Mouse (Mus musculus) heart, postnatal 0 days (tissue): ENCODE results near the gene Zscan22. TPM values are rescaled to one million over a fixed set of nuclear protein-coding genes. Genes with fewer than 3 reads are reported as not detected.
"Not testable (repeated sequence)": the region's sequence is repeated elsewhere in the genome, so short reads cannot be mapped to it uniquely, and the experiment has no call there.

Source experiments
- ATAC-seq: fragments of 200-750 bp; cut with Nextera tagmentation; 2 replicates; pipeline ENCODE4 v1.8.0; 2017; ENCODE audit warnings: low read depth, moderate number of reproducible peaks, moderate library complexity; ENCODE audit not compliant: insufficient read depth
- DNase-seq: peaks from one replicate; pipeline ENCODE4 v3.0.0-alpha.2; 2016; ENCODE audit warnings: low spot score
- H3K27ac ChIP-seq: fragments of 300-500 bp; sonication (generic); 2 replicates; pipeline ENCODE4 v1.5.1; 2014; ENCODE audit warnings: low read depth, mild to moderate bottlenecking
- H3K27me3 ChIP-seq: fragments of 300-500 bp; sonication (generic); 2 replicates; pipeline ENCODE4 v1.6.1; 2014; ENCODE audit warnings: low read length, mixed read lengths; ENCODE audit not compliant: control insufficient read depth, insufficient read depth
- H3K36me3 ChIP-seq: fragments of 300-500 bp; sonication (generic); replicated peaks from 2 replicates; pipeline ENCODE4 v1.6.1; 2014; ENCODE audit warnings: low read length, mixed read lengths; ENCODE audit not compliant: control insufficient read depth, insufficient read depth
- H3K4me1 ChIP-seq: fragments of 300-500 bp; sonication (generic); 2 replicates; pipeline ENCODE4 v1.6.1; 2014; ENCODE audit warnings: antibody characterized with exemption; ENCODE audit not compliant: control insufficient read depth, insufficient read depth
- H3K4me2 ChIP-seq: fragments of 300-500 bp; sonication (generic); 2 replicates; pipeline ENCODE4 v1.6.1; 2014; ENCODE audit warnings: low read depth, mild to moderate bottlenecking, low read length, moderate library complexity
- H3K4me3 ChIP-seq: fragments of 300-500 bp; sonication (generic); 2 replicates; pipeline ENCODE4 v1.5.1; 2014; ENCODE audit warnings: low read depth, low read length
- H3K9ac ChIP-seq: fragments of 300-500 bp; sonication (generic); replicated peaks from 2 replicates; pipeline ENCODE4 v1.6.1; 2014; ENCODE audit warnings: low read depth, low read length, mixed read lengths
- H3K9me3 ChIP-seq: fragments of 300-500 bp; sonication (generic); replicated peaks from 2 replicates; pipeline ENCODE4 v1.6.1; 2016; ENCODE audit warnings: low read length; ENCODE audit not compliant: control insufficient read depth
- CTCF ChIP-seq: IDR thresholded peaks from 2 replicates; pipeline ENCODE4 v1.5.1; 2016; ENCODE audit warnings: antibody characterized with exemption, control low read depth, low read depth
- EP300 ChIP-seq: IDR thresholded peaks from 2 replicates; pipeline ENCODE4 v1.6.1; 2016; ENCODE audit warnings: antibody characterized with exemption, low read depth
- WGBS: fragments of 180-500 bp; shearing (Covaris S2); extraction: QIAGEN DNeasy Blood & Tissue Kit; methylation state at CpG from one replicate; pipeline ENCODE4 v1.1.7; 2014; 5-methylcytosine and 5-hydroxymethylcytosine counted together
- polyA plus RNA-seq: library from polyadenylated mRNA; unstranded; fragments of >200 nt; fragmentation: Nextera tagmentation; extraction: Ambion mirVana; gene quantifications from 2 replicates; pipeline ENCODE4 v1.2.1, GENCODE M21; 2015
- total RNA-seq: library from RNA; depleted of rRNA; stranded (reverse); fragments of >200 nt; gene quantifications from 2 replicates; pipeline ENCODE4 v1.2.3, GENCODE M21; 2014; ENCODE audit warnings: low replicate concordance

Gene Zscan22
- total and polyA plus RNA-seq, 2 experiments from 2014 or later = 3.5 to 4.6 TPM

GRCm38 (mm10) chr7:12933615-12934140 lies 36.1 kb downstream of the Zscan22 start:
- no peak overlapping the region for H3K27ac ChIP-seq
- H3K4me3 ChIP-seq = no peak overlapping the region
- no peaks in the 10 kb centered on the region for H3K9me3 ChIP-seq
- no peak for TF ChIP-seq CTCF
- TF ChIP-seq EP300 = no peak
- WGBS = 71% methylated on average over 4 of the region's 4 CpGs
- H3K4me1 ChIP-seq = 0 out of 2 replicates have a peak, but pooled peaks cover under 1% of the 10 kb centered on the region
- no peak overlapping the region for H3K4me2 ChIP-seq
- no peaks in the 10 kb centered on the region for H3K36me3 ChIP-seq
- no peak for DNase-seq
- ATAC-seq = no peak
- H3K9ac ChIP-seq = no peak overlapping the region
- H3K27me3 ChIP-seq = no peaks in the 10 kb centered on the region

- H3K4me2 ChIP-seq = no peak overlapping the region
- no peak for ATAC-seq
- no peaks in the 10 kb centered on the region for H3K36me3 ChIP-seq
- no peaks in the 10 kb centered on the region for H3K9me3 ChIP-seq
- WGBS = 59% methylated on average over 3 of the region's 3 CpGs
- TF ChIP-seq EP300 (no peak), CTCF (no peak)
- H3K4me3 ChIP-seq = no peak overlapping the region
- H3K4me1 ChIP-seq = no peaks in the 10 kb centered on the region
- DNase-seq = no peak
- no peak overlapping the region for H3K27ac ChIP-seq
- H3K27me3 ChIP-seq = no peaks in the 10 kb centered on the region
- H3K9ac ChIP-seq = no peak overlapping the region
Measured at GRCm38 (mm10) chr7:12934808-12935207, 37.2 kb downstream of the Zscan22 start.

GRCm38 (mm10) chr7:12937254-12937803 lies 39.7 kb downstream of the Zscan22 start:
- not testable (repeated sequence) for H3K4me3 ChIP-seq, H3K9ac ChIP-seq, DNase-seq, ATAC-seq, H3K36me3 ChIP-seq, H3K4me2 ChIP-seq, H3K4me1 ChIP-seq, H3K9me3 ChIP-seq, H3K27me3 ChIP-seq, H3K27ac ChIP-seq
- 78% methylated on average over 4 of the region's 4 CpGs for WGBS

GRCm38 (mm10) chr7:12940599-12940998 lies 43.0 kb downstream of the Zscan22 start:
- Histone ChIP-seq H3K4me1 (no peaks in the 10 kb centered on the region), H3K27ac (no peak overlapping the region), H3K36me3 (no peaks in the 10 kb centered on the region), H3K27me3 (no peaks in the 10 kb centered on the region), H3K4me3 (no peak overlapping the region), H3K4me2 (no peak overlapping the region), H3K9ac (no peak overlapping the region), H3K9me3 (no peaks in the 10 kb centered on the region)
- DNase-seq (no peak), ATAC-seq (no peak)
- whole genome bisulfite sequencing = 72% methylated on average over 4 of the region's 4 CpGs
- TF ChIP-seq CTCF (no peak), EP300 (no peak)

GRCm38 (mm10) chr7:12943488-12943887 lies 45.9 kb downstream of the Zscan22 start:
- no peaks in the 10 kb centered on the region for H3K36me3 ChIP-seq
- H3K27me3 ChIP-seq = no peaks in the 10 kb centered on the region
- DNase-seq (no peak), ATAC-seq (no peak)
- H3K4me2 ChIP-seq = no peak overlapping the region
- peak; percentile 36 for TF ChIP-seq CTCF
- no peak for TF ChIP-seq EP300
- H3K9me3 ChIP-seq = no peaks in the 10 kb centered on the region
- no peak overlapping the region for H3K9ac ChIP-seq
- H3K4me1 ChIP-seq = no peaks in the 10 kb centered on the region
- no peak overlapping the region for H3K27ac ChIP-seq
- no peak overlapping the region for H3K4me3 ChIP-seq
